Mouse (Mus musculus): Measurements from ENCODE around the gene Sh2b2.
A peak's percentile ranks its signal among the peaks of the same experiment; 100 is the strongest.
"Not testable (repeated sequence)": the region's sequence is repeated elsewhere in the genome, so short reads cannot be mapped to it uniquely, and the experiment has no call there.

Gene Sh2b2

GRCm38 (mm10) chr5:136240381-136240780, 6.0 kb downstream of the Sh2b2 start:
- no peak for DNase-seq (ENCODE audit: low spot score in 2 of 2)

GRCm38 (mm10) chr5:136237607-136238006, 8.7 kb downstream of the Sh2b2 start:
- no peak for DNase-seq (ENCODE audit: low spot score in 2 of 2)

GRCm38 (mm10) chr5:136236611-136237010, 9.7 kb downstream of the Sh2b2 start:
- no peak for DNase-seq (ENCODE audit: low spot score in 2 of 2)

- DNase-seq (ENCODE audit: low spot score in 2 of 2) = no peak
Observed at GRCm38 (mm10) chr5:136230348-136231035, 15.9 kb downstream of the Sh2b2 start.

GRCm38 (mm10) chr5:136226246-136226876, 20.0 kb downstream of the Sh2b2 start:
- DNase-seq (ENCODE audit: low spot score in 2 of 2) = no peak

- no peak for DNase-seq (ENCODE audit: low spot score in 2 of 2)
Observed at GRCm38 (mm10) chr5:136218585-136218984, 27.8 kb downstream of the Sh2b2 start.

GRCm38 (mm10) chr5:136217932-136218381, 28.4 kb downstream of the Sh2b2 start:
- no peak for DNase-seq (ENCODE audit: low spot score in 2 of 2)

GRCm38 (mm10) chr5:136217004-136217665, 29.2 kb downstream of the Sh2b2 start:
- DNase-seq (ENCODE audit: low spot score in 2 of 2) = no peak

GRCm38 (mm10) chr5:136215958-136216357, 30.4 kb downstream of the Sh2b2 start:
- DNase-seq (ENCODE audit: low spot score in 2 of 2) = no peak

GRCm38 (mm10) chr5:136215211-136215610, 31.1 kb downstream of the Sh2b2 start:
- no peak for DNase-seq (ENCODE audit: low spot score in 2 of 2)

- no peak for DNase-seq (ENCODE audit: low spot score in 2 of 2)
Observed at GRCm38 (mm10) chr5:136213716-136214115, 32.6 kb downstream of the Sh2b2 start.

- no peak for DNase-seq (ENCODE audit: low spot score in 2 of 2)
Observed at GRCm38 (mm10) chr5:136212716-136213115, 33.6 kb downstream of the Sh2b2 start.

- not testable (repeated sequence) for DNase-seq (ENCODE audit: low spot score in 2 of 2)
Observed at GRCm38 (mm10) chr5:136211341-136212102, 34.8 kb downstream of the Sh2b2 start.

- DNase-seq (ENCODE audit: low spot score in 2 of 2) = no peak
Observed at GRCm38 (mm10) chr5:136210549-136210948, 35.8 kb downstream of the Sh2b2 start.

- peak in 1 of 2 experiments; percentile 34 for DNase-seq (ENCODE audit: low spot score in 2 of 2)
Observed at GRCm38 (mm10) chr5:136201832-136202231, 44.5 kb downstream of the Sh2b2 start.

- DNase-seq (ENCODE audit: low spot score in 2 of 2) = no peak
Observed at GRCm38 (mm10) chr5:136199526-136199925, 46.8 kb downstream of the Sh2b2 start.

- peak; percentile 91 to 94 for DNase-seq (ENCODE audit: low spot score in 2 of 2)
Observed at GRCm38 (mm10) chr5:136198474-136199391, 47.6 kb downstream of the Sh2b2 start, which contains the start of gene Prkrip1. Gene Prkrip1 (minus strand): TSS chr5:136198963.

- no peak for DNase-seq (ENCODE audit: low spot score in 2 of 2)
Observed at GRCm38 (mm10) chr5:136191870-136192269, 54.5 kb downstream of the Sh2b2 start.

- peak; percentile 65 to 78 for DNase-seq (ENCODE audit: low spot score in 2 of 2)
Observed at GRCm38 (mm10) chr5:136186723-136187122, 59.6 kb downstream of the Sh2b2 start.

GRCm38 (mm10) chr5:136183766-136184165, 62.6 kb downstream of the Sh2b2 start:
- no peak for DNase-seq (ENCODE audit: low spot score in 2 of 2)

GRCm38 (mm10) chr5:136182830-136183229, 63.5 kb downstream of the Sh2b2 start:
- DNase-seq (ENCODE audit: low spot score in 2 of 2) = no peak

Measured in spleen, postnatal 36 days (tissue).